Mouse (Mus musculus) ES-Bruce4 (cell line): Measurements from ENCODE around the gene Usp10. TPM values are rescaled to one million over a fixed set of nuclear protein-coding genes. Genes with fewer than 3 reads are reported as not detected.

Source experiments
- H3K27ac ChIP-seq: 2 replicates; pipeline ENCODE4 v1.5.1; 2012; ENCODE audit warnings: low read length, inconsistent platforms; ENCODE audit not compliant: insufficient read depth
- H3K27me3 ChIP-seq: 2 replicates; pipeline ENCODE4 v1.6.1; 2012; ENCODE audit warnings: mild to moderate bottlenecking, low read length, inconsistent platforms; ENCODE audit not compliant: control insufficient read depth, poor library complexity, insufficient read depth, severe bottlenecking
- H3K36me3 ChIP-seq: 2 replicates; pipeline ENCODE4 v1.6.1; 2012; ENCODE audit warnings: inconsistent platforms, mild to moderate bottlenecking, low read length, moderate library complexity; ENCODE audit not compliant: control insufficient read depth, poor library complexity, insufficient read depth, severe bottlenecking
- H3K4me1 ChIP-seq: one replicate; pipeline ENCODE4 v1.8.1; 2011; ENCODE audit warnings: low read length; ENCODE audit not compliant: control insufficient read depth, insufficient read depth
- H3K4me3 ChIP-seq: 2 replicates; pipeline ENCODE4 v1.5.1; 2011; ENCODE audit warnings: low read depth, mild to moderate bottlenecking, low read length
- H3K9ac ChIP-seq: 2 replicates; pipeline ENCODE4 v1.6.1; 2012; ENCODE audit warnings: low read depth, mild to moderate bottlenecking, inconsistent platforms; ENCODE audit not compliant: poor library complexity, severe bottlenecking
- H3K9me3 ChIP-seq: replicated peaks from 2 replicates; pipeline ENCODE4 v1.6.1; 2012; ENCODE audit warnings: mild to moderate bottlenecking, low read length, inconsistent platforms; ENCODE audit not compliant: control insufficient read depth, poor library complexity, insufficient read depth, severe bottlenecking
- CTCF ChIP-seq: IDR thresholded peaks from one replicate; pipeline ENCODE4 v1.8.1; 2011; ENCODE audit warnings: low read depth, low read length
- EP300 ChIP-seq: IDR thresholded peaks from 2 replicates; pipeline ENCODE4 v1.6.1; 2011; ENCODE audit warnings: low read depth, low read length; ENCODE audit not compliant: insufficient read depth
- POLR2A ChIP-seq: IDR thresholded peaks from one replicate; pipeline ENCODE4 v1.8.1; 2011; ENCODE audit warnings: low read length; ENCODE audit not compliant: insufficient read depth
- polyA plus RNA-seq: library from polyadenylated mRNA; stranded (reverse); fragments of >200 nt; gene quantifications from 2 replicates; pipeline ENCODE4 v1.2.4, GENCODE M21; 2011; ENCODE audit warnings: low read depth; ENCODE audit not compliant: missing spikeins, insufficient read depth, insufficient read length

Usp10 gene
- polyA plus RNA-seq: 322 and 385 TPM in 2 replicates

DNA sequence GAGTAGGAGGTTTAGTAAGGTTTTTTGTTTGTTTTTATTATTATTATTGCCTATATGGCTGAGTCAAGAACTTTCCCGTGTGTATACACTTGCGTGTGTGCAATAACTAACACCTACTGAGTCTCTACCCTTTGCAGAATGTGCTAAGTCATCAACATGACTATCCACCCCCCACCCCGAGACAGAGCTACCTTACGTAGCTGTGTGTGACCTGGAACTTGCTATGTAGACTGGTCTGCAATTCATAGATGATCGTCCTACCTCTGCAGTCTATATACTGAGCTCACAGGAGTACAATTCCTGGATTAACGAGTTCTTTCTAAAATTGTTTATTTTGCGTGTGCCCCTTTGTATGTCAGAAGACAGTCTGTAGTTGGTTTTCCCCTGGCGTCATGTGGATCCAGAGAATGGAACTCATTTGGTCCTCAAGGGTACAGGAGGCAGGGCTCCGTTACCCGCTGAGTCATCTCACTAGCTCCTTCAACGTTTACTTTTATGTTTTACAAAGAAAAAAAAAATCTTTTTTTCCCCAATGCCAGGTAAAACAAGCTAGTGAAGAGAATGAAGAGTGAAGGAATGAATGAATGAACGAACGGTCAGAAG, at the start of gene Usp10:
Gene Usp10, plus strand, starts transcription at position 417 of the 603 bp plus-strand sequence.
- peak within 1 kb of the TSS; percentile 46 for H3K27ac ChIP-seq
- H3K27me3 ChIP-seq: no peaks in the 10 kb centered on the region
- peaks cover 2% of the 10 kb centered on the region; the same call in 1 of the 2 replicates for H3K9me3 ChIP-seq
- peak within 1 kb of the TSS; percentile 98 for H3K9ac ChIP-seq
- peak within 1 kb of the TSS; percentile 72 for H3K4me3 ChIP-seq
- TF ChIP-seq EP300: no peak
- no peak for TF ChIP-seq CTCF
- no peak for TF ChIP-seq POLR2A
- peaks cover 6% of the 10 kb centered on the region for H3K4me1 ChIP-seq
- H3K36me3 ChIP-seq: no peaks in the 10 kb centered on the region

DNA sequence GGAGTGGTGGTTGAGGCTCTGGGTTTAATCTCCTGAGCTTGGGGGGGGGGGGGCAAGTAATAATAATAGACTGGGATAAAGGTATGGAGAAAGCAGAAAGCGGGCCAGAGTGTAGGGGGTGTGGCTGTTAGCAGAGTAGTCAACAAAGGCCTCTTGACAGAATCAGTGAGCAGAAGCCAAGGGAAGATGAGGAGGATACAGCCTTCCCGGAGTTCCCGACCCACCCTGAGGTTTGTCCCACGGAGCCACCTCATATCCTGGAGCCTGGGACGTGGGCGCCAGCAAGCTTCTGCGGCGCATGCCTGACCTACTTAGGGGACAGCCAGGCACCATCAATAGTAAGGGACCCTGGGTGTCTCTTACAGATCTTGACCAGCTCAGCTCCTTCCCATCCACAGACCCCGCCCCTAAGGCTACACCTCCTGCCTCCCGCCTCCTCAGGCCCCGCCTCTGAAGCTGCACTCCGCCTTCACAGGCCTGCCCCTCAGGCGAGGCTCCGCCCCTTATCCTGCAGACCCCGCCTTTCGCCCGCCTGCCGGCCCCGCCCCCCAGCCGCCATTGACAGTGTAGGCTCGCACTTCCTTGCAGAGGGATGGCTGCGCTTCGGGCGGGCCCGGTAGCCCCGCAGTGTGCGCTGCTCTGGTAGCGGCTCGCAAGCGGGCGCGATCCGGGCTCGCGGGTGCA, 48.3 kb upstream of the Usp10 start, which contains the start of gene Klhl36:
Gene Klhl36, plus strand, starts transcription at position 561 of the 684 bp plus-strand sequence.
- H3K27ac ChIP-seq: no peak within 1 kb of the TSS
- H3K9me3 ChIP-seq: no peaks in the 10 kb centered on the region
- TF ChIP-seq EP300: no peak
- TF ChIP-seq POLR2A: no peak
- TF ChIP-seq CTCF: no peak
- H3K27me3 ChIP-seq: no peaks in the 10 kb centered on the region; the same call in 1 of the 2 replicates
- peak within 1 kb of the TSS; percentile 67 for H3K4me3 ChIP-seq
- peak within 1 kb of the TSS; percentile 59 for H3K9ac ChIP-seq
- no peaks in the 10 kb centered on the region for H3K4me1 ChIP-seq
- H3K36me3 ChIP-seq: no peaks in the 10 kb centered on the region

GRCm38 (mm10) chr8:119862390-119862734, 47.8 kb upstream of the Usp10 start:
- H3K36me3 ChIP-seq: no peaks in the 10 kb centered on the region
- H3K27ac ChIP-seq: no peak overlapping the region
- H3K9ac ChIP-seq: peak overlapping the region; percentile 59
- H3K4me1 ChIP-seq: no peaks in the 10 kb centered on the region
- H3K9me3 ChIP-seq: no peaks in the 10 kb centered on the region
- H3K4me3 ChIP-seq: peak overlapping the region; percentile 67
- H3K27me3 ChIP-seq: no peaks in the 10 kb centered on the region; the same call in 1 of the 2 replicates
- TF ChIP-seq POLR2A: no peak
- TF ChIP-seq CTCF: no peak
- TF ChIP-seq EP300: no peak

GRCm38 (mm10) chr8:119862749-119863148, 47.4 kb upstream of the Usp10 start:
- Histone ChIP-seq H3K9ac (peak overlapping the region; percentile 59), H3K27ac (no peak overlapping the region), H3K27me3 (no peaks in the 10 kb centered on the region; the same call in 1 of the 2 replicates), H3K9me3 (no peaks in the 10 kb centered on the region), H3K36me3 (no peaks in the 10 kb centered on the region), H3K4me3 (peak overlapping the region; percentile 67), H3K4me1 (no peaks in the 10 kb centered on the region)
- no peak for TF ChIP-seq CTCF
- no peak for TF ChIP-seq EP300
- no peak for TF ChIP-seq POLR2A

GRCm38 (mm10) chr8:119869616-119870015, 40.5 kb upstream of the Usp10 start:
- H3K4me1 ChIP-seq: peaks cover 3% of the 10 kb centered on the region
- no peak overlapping the region for H3K9ac ChIP-seq
- H3K9me3 ChIP-seq: 0 out of 2 replicates have a peak, but pooled peaks cover 3% of the 10 kb centered on the region
- no peaks in the 10 kb centered on the region for H3K27me3 ChIP-seq
- H3K27ac ChIP-seq: no peak overlapping the region
- H3K4me3 ChIP-seq: peak overlapping the region; percentile 8; the same call in 1 of the 2 replicates
- H3K36me3 ChIP-seq: no peaks in the 10 kb centered on the region
- no peak for TF ChIP-seq EP300
- no peak for TF ChIP-seq CTCF
- TF ChIP-seq POLR2A: no peak

DNA sequence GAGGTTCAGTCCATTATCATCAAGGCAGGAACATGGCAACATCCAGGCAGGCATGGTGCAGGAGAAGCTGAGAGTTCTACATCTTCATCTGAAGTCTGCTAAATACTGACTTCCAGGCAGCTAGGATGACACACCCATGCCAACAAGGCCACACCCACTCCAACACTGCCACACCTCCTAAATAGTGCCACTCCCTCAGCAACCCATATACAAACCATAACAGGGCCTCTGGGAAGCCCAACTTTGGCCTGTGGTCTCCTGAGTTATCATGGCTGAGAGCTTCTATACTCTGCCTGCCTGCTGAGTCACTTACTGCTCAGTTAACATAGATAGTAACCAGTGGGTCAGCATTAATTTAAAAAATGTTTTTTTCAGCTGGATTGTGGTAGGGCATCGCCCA, 37.0 kb upstream of the Usp10 start:
- Histone ChIP-seq H3K9ac (no peak overlapping the region), H3K4me1 (peaks cover 3% of the 10 kb centered on the region), H3K27me3 (no peaks in the 10 kb centered on the region), H3K9me3 (0 out of 2 replicates have a peak, but pooled peaks cover 3% of the 10 kb centered on the region), H3K36me3 (no peaks in the 10 kb centered on the region), H3K4me3 (no peak overlapping the region), H3K27ac (no peak overlapping the region)
- TF ChIP-seq EP300 (no peak), CTCF (no peak), POLR2A (no peak)
